Mouse (Mus musculus) ES-E14 (cell line): Measurements from ENCODE around the gene Dscam. TPM values are rescaled to one million over a fixed set of nuclear protein-coding genes. Genes with fewer than 3 reads are reported as not detected.

Experiments used
- DNase-seq: peaks from one replicate; pipeline ENCODE4 v3.0.0-alpha.2; 2013; ENCODE audit warnings: low read depth, low spot score
- H3K27ac ChIP-seq: 2 replicates; pipeline ENCODE4 v1.5.1; 2012; ENCODE audit warnings: low read depth, mild to moderate bottlenecking, low read length, moderate library complexity, mixed read lengths; ENCODE audit not compliant: poor library complexity, insufficient read depth, severe bottlenecking
- H3K36me3 ChIP-seq: 2 replicates; pipeline ENCODE4 v1.6.1; 2012; ENCODE audit warnings: mild to moderate bottlenecking, low read length, moderate library complexity, mixed read lengths; ENCODE audit not compliant: control insufficient read depth, poor library complexity, insufficient read depth, severe bottlenecking
- H3K4me1 ChIP-seq, 2 experiments: fragments of 150-350 bp in 1 of 2; sonication (generic) in 1 of 2; 2 replicates each; pipeline ENCODE4 v1.6.1; 2012; ENCODE audit warnings: low read length in 2 of 2, mild to moderate bottlenecking in 1 of 2, mixed read lengths in 1 of 2; ENCODE audit not compliant: control insufficient read depth in 2 of 2, insufficient read depth in 2 of 2, poor library complexity in 1 of 2
- H3K4me3 ChIP-seq, 2 experiments: fragments of 150-350 bp in 1 of 2; sonication (generic) in 1 of 2; 2 replicates each; pipeline ENCODE4 v1.5.1; 2012; ENCODE audit warnings: low read length in 2 of 2, low read depth in 1 of 2, mild to moderate bottlenecking in 1 of 2, mixed read lengths in 1 of 2; ENCODE audit not compliant: insufficient read depth in 1 of 2, poor library complexity in 1 of 2, severe bottlenecking in 1 of 2
- H3K9ac ChIP-seq: 2 replicates; pipeline ENCODE4 v1.6.1; 2012; ENCODE audit warnings: low read depth, mild to moderate bottlenecking, low read length, mixed read lengths; ENCODE audit not compliant: poor library complexity, insufficient read depth, severe bottlenecking
- H3K9me3 ChIP-seq: fragments of 150-350 bp; sonication (generic); 2 replicates; pipeline ENCODE4 v1.6.1; 2012; ENCODE audit warnings: low read depth, mild to moderate bottlenecking, low read length; ENCODE audit not compliant: control insufficient read depth, insufficient read depth
- CHD2 ChIP-seq: IDR thresholded peaks from 2 replicates; pipeline ENCODE4 v1.6.1; 2014; ENCODE audit warnings: mild to moderate bottlenecking, low read depth, low read length, inconsistent platforms
- HCFC1 ChIP-seq: IDR thresholded peaks from 2 replicates; pipeline ENCODE4 v1.6.1; 2012; ENCODE audit warnings: low read length, inconsistent platforms, borderline replicate concordance; ENCODE audit not compliant: insufficient read depth
- MAFK ChIP-seq: IDR thresholded peaks from 2 replicates; pipeline ENCODE4 v1.6.1; 2014; ENCODE audit warnings: mild to moderate bottlenecking, low read depth, low read length, inconsistent platforms; ENCODE audit not compliant: insufficient read depth
- ZC3H11A ChIP-seq: IDR thresholded peaks from 2 replicates; pipeline ENCODE4 v1.6.1; 2012; ENCODE audit warnings: low read depth, mild to moderate bottlenecking, inconsistent platforms, low read length, borderline replicate concordance
- ZNF384 ChIP-seq: IDR thresholded peaks from 2 replicates; pipeline ENCODE4 v1.6.1; 2012; ENCODE audit warnings: low read depth, low read length, inconsistent platforms
- in situ Hi-C, 2 experiments: fragments of 600-800 bp; cut with MboI; formaldehyde crosslinking; loops; one replicate each; pipeline ENCODE4 v1.15.1; 2025; ENCODE audit warnings: low sequenced_read_pairs in 2 of 2, inconsistent platforms in 1 of 2; ENCODE audit not compliant: unreplicated experiment in 2 of 2
- total RNA-seq: library from RNA; depleted of rRNA; stranded (reverse); fragments of 300-350 nt; gene quantifications from 2 replicates; pipeline ENCODE4 v1.2.3, GENCODE M21; 2012

Gene Dscam
- total RNA-seq, 1 experiment: 0.04 TPM

DNA sequence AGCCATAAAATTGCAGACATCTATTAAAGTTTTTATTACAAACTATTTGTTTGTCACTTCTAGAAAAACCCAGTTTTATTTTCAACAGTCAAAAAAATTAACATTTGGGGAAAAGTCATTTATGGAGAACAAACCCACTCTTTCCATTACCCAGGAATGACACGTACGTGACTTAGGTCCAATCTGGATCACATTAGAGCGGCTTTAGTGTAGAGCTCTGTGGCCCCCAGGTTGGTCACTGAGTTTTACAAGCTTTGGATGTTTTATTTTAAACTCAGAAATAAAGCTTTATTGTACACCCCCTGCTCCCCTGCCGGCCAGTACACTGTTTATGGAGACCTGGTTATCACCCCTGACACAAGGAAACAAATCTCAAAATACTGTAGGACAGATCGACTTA lies 540.9 kb downstream of the Dscam start:
- H3K36me3 ChIP-seq: no peaks in the 10 kb centered on the region
- H3K27ac ChIP-seq: no peak overlapping the region
- H3K4me3 ChIP-seq: no peak overlapping the region
- H3K9me3 ChIP-seq: no peaks in the 10 kb centered on the region
- H3K9ac ChIP-seq: no peak overlapping the region
- TF ChIP-seq CHD2 (no peak), ZNF384 (no peak), ZC3H11A (no peak), MAFK (no peak), HCFC1 (no peak)
- in situ Hi-C loops: no loop called here
- no peak for DNase-seq
- H3K4me1 ChIP-seq: no peaks in the 10 kb centered on the region

DNA sequence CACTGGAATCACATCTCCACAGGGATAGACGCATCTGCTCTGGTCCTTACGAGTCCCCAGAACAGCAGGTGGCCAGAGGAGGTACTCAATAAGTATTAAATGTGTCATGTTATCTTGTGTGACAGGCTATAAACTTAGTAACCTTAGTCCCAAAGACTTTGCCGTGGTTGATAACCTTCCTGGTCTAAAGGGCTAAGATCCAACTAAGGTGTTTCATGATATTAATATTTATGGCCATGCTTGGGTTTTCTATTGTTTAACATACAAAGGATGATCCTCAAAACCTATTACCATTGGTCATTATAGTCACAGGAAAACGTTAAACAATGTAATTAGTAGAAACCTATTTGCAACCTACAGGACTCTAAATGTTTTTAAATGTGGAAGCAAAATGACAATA lies 545.1 kb downstream of the Dscam start:
- Histone ChIP-seq H3K4me1 (no peaks in the 10 kb centered on the region), H3K27ac (no peak overlapping the region), H3K4me3 (no peak overlapping the region), H3K9me3 (no peaks in the 10 kb centered on the region), H3K36me3 (no peaks in the 10 kb centered on the region), H3K9ac (no peak overlapping the region)
- in situ Hi-C loops: no loop called here
- no peak for TF ChIP-seq CHD2
- TF ChIP-seq ZC3H11A: no peak
- no peak for TF ChIP-seq ZNF384
- no peak for TF ChIP-seq HCFC1
- no peak for TF ChIP-seq MAFK
- no peak for DNase-seq

DNA sequence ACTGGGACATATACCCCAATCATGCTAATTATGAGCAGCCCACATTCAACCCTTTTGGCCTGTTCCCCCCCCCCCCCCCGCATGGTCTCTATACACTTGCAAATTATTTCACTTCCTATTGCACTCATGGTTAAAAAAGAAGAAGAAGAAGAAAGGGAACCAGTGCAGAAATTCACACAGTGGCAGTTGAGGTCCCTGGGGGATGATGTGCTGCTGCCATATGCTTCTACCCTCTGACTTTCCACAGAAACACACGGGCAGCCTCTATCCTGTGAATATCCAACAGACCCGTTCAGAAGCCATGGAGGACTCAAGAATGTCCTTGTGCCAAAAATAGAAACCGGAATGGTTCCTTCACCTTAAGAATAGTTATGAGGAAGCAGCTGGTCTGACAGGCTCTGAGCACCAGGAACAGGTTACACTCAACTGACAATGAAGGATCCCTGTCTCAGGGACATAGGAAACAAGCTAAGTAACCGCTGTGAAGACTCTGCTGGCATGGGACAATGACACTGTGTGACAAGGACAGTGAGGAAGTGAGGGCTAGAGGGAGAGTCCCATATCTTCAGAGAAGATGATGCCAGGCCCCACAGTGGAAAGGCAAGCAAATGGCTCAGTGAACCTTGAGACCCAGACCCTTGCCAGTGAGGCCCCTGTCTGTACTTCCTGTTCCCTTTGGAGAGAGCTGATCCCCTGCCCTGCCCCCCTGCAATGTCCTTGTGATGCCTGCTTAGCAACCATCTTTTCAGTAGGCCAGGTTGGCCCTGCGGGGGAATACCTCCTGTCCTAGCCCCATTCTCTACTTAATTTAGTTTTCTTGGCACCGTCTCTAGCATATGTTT lies 545.8 kb downstream of the Dscam start:
- H3K4me3 ChIP-seq: no peak overlapping the region
- in situ Hi-C loops: no loop called here
- no peak overlapping the region for H3K27ac ChIP-seq
- DNase-seq: no peak
- no peaks in the 10 kb centered on the region for H3K9me3 ChIP-seq
- no peaks in the 10 kb centered on the region for H3K4me1 ChIP-seq
- TF ChIP-seq ZNF384: no peak
- no peak for TF ChIP-seq ZC3H11A
- no peak for TF ChIP-seq MAFK
- no peak for TF ChIP-seq CHD2
- TF ChIP-seq HCFC1: no peak
- no peak overlapping the region for H3K9ac ChIP-seq
- no peaks in the 10 kb centered on the region for H3K36me3 ChIP-seq

DNA sequence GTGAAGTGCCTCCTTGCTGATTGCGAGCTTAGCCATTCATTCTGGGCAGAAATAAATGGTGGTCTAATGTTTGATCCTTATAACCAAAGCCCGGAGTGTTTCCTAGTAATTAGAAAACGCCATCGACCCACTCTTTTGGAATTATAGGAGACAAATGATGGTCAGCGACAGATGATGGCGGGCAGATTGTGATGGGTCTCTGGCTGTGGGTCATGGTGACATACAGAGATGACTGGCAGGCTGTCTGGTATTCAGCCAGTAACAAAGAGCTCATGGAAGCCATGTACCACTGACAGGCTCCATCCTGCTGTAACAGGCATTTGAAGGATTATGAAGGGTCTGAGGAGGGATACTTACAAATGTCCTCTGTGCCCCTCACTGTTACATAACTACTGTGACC lies 549.7 kb downstream of the Dscam start:
- no peak for TF ChIP-seq ZC3H11A
- TF ChIP-seq HCFC1: no peak
- TF ChIP-seq MAFK: no peak
- TF ChIP-seq ZNF384: no peak
- no peaks in the 10 kb centered on the region for H3K36me3 ChIP-seq
- no peak overlapping the region for H3K27ac ChIP-seq
- H3K9me3 ChIP-seq: no peaks in the 10 kb centered on the region
- in situ Hi-C loops: no loop called here
- H3K4me1 ChIP-seq: no peaks in the 10 kb centered on the region
- DNase-seq: no peak
- H3K4me3 ChIP-seq: no peak overlapping the region
- no peak overlapping the region for H3K9ac ChIP-seq

DNA sequence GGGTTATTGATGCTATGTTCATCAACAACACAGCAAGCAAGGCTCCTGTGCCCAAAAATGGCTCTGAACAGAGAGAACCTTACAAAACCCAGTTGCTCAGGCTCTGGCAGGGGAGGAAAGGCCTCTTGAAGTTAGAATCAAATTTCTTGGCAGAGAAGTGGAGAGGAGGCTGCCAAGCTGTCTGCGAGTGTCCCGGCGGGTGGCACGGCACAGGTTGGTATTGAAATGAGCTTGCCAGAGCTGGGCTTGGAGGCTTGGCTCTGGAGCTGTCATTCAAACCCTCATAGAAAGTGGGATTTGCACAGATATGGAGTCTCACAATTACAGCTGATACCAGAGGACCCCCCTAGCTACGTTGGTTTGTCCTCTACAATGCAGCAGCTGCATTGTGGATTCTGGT lies 550.1 kb downstream of the Dscam start:
- no peak for DNase-seq
- no peak overlapping the region for H3K4me3 ChIP-seq
- H3K27ac ChIP-seq: no peak overlapping the region
- no peaks in the 10 kb centered on the region for H3K4me1 ChIP-seq
- in situ Hi-C loops: no loop called here
- no peaks in the 10 kb centered on the region for H3K9me3 ChIP-seq
- H3K36me3 ChIP-seq: no peaks in the 10 kb centered on the region
- no peak for TF ChIP-seq HCFC1
- no peak overlapping the region for H3K9ac ChIP-seq
